Comparison of ENCODE assay signal across 8 mouse cellular contexts in the genomic region with DNA sequence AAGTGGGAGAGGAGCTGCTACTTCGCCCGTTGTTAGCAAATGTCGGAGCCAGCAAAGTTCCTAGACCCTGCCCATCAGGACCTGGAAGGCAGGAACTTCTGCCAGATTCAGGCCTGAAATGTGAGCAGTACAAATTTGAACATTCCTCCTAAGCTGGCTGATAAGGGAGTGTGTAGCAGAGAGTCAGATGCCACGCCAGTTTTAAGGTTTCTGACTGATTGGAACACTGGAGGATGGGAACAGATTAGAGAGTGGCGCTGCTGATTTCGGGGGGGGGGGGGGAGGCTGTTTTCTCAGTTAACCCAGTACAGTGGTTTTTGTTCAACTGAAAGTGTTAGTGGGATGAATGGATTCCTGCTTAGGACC. TPM values are rescaled to one million over a fixed set of nuclear protein-coding genes. Genes with fewer than 3 reads are reported as not detected.
DNase-seq lines count a peak whose midpoint lies in the region; ATAC-seq and TF ChIP-seq lines count a peak whose summit lies in the region.

No protein-coding gene starts in this region.

- DNase-seq in heart, adult 8-10 months (ENCODE audit: low spot score): no peak
- DNase-seq in MEL (ENCODE audit: low read depth, low spot score): no peak
- no peak for DNase-seq in hindbrain, embryonic 10.5 days (ENCODE audit: low spot score)
- no peak for DNase-seq in midbrain, embryonic 11.5 days (ENCODE audit: low spot score, missing footprints)
- DNase-seq in right cerebral cortex, postnatal 25 days: no peak
- no peak for DNase-seq in embryo, embryonic 9.5 days (ENCODE audit: extremely low spot score)
- no peak for DNase-seq in cerebellum, adult 18-20 months

- peak overlapping the region; percentile 78 for H3K4me3 ChIP-seq in heart, embryonic 15.5 days
- H3K4me3 ChIP-seq in MEL (ENCODE audit: control insufficient read depth in 1 of 2, insufficient read depth in 1 of 2, low read depth in 2 of 2, low read length in 2 of 2): peak overlapping the region; percentile 67 to 71
- H3K4me3 ChIP-seq in hindbrain, embryonic 10.5 days: peak overlapping the region; percentile 83
- peak overlapping the region; percentile 74 for H3K4me3 ChIP-seq in midbrain, embryonic 11.5 days (ENCODE audit: low read depth, low read length)

- TF ChIP-seq RAD21 in MEL (IDR thresholded peaks at IDR 0.05; ENCODE audit: low read depth, low read length): no peak

- TF ChIP-seq EP300 in MEL (IDR thresholded peaks at IDR 0.05; ENCODE audit: low read depth in 1 of 2, low read length in 2 of 2): peak in 1 of 2 experiments; percentile 33; a peak in 2 of 4 replicates

- peak overlapping the region; percentile 86 for H3K4me2 ChIP-seq in heart, embryonic 15.5 days
- H3K4me2 ChIP-seq in midbrain, embryonic 11.5 days: peak overlapping the region; percentile 91

- peaks cover 52% of the 10 kb centered on the region for H3K79me2 ChIP-seq in MEL (ENCODE audit: control insufficient read depth, insufficient read depth, low read length, poor library complexity)

- peak overlapping the region; percentile 98 for H3K27ac ChIP-seq in heart, embryonic 15.5 days
- H3K27ac ChIP-seq in MEL (ENCODE audit: control insufficient read depth, low read depth, low read length): peak overlapping the region; percentile 92
- H3K27ac ChIP-seq in hindbrain, embryonic 10.5 days: peak overlapping the region; percentile 92
- H3K27ac ChIP-seq in midbrain, embryonic 11.5 days (ENCODE audit: low read depth, low read length): peak overlapping the region; percentile 87; the same call in 1 of the 2 replicates

- no peaks in the 10 kb centered on the region for H3K9me3 ChIP-seq in heart, embryonic 15.5 days (replicated peaks)
- H3K9me3 ChIP-seq in MEL (replicated peaks; ENCODE audit: insufficient read depth, low read length): no peaks in the 10 kb centered on the region
- no peaks in the 10 kb centered on the region for H3K9me3 ChIP-seq in hindbrain, embryonic 10.5 days
- H3K9me3 ChIP-seq in midbrain, embryonic 11.5 days (ENCODE audit: control insufficient read depth, low read length): no peaks in the 10 kb centered on the region

- peak overlapping the region; percentile 85 for H3K9ac ChIP-seq in heart, embryonic 15.5 days
- H3K9ac ChIP-seq in MEL (ENCODE audit: control insufficient read depth, low read depth, low read length, poor library complexity, severe bottlenecking): peak overlapping the region; percentile 78
- peak overlapping the region; percentile 76 for H3K9ac ChIP-seq in midbrain, embryonic 11.5 days (ENCODE audit: low read length)

- TF ChIP-seq POLR2A in MEL (IDR thresholded peaks at IDR 0.05; ENCODE audit: control insufficient read depth in 1 of 2, insufficient read depth in 1 of 2, low read depth in 1 of 2, low read length in 2 of 2, poor library complexity in 1 of 2): no peak

- no peak for ATAC-seq in heart, embryonic 15.5 days (replicated peaks; ENCODE audit: insufficient number of reproducible peaks, insufficient read depth, low FRiP score, low read depth)
- no peak for ATAC-seq in midbrain, embryonic 11.5 days (ENCODE audit: low FRiP score)

- H3K36me3 ChIP-seq in heart, embryonic 15.5 days: no peaks in the 10 kb centered on the region
- peaks cover 0 to 44% of the 10 kb centered on the region in 2 experiments; a peak in 3 of 4 replicates for H3K36me3 ChIP-seq in MEL (ENCODE audit: control insufficient read depth in 1 of 2, insufficient read depth in 2 of 2, low read length in 2 of 2)
- H3K36me3 ChIP-seq in hindbrain, embryonic 10.5 days: peaks cover 28% of the 10 kb centered on the region
- H3K36me3 ChIP-seq in midbrain, embryonic 11.5 days (ENCODE audit: control insufficient read depth, insufficient read depth, low read length): no peaks in the 10 kb centered on the region

- TF ChIP-seq CTCF in MEL (IDR thresholded peaks at IDR 0.05 in 2 of 3, conservative IDR thresholded peaks at IDR 0.05 in 1 of 3; ENCODE audit: control insufficient read depth in 1 of 3, insufficient read depth in 1 of 3, low read depth in 2 of 3, low read length in 3 of 3, poor library complexity in 1 of 3, severe bottlenecking in 1 of 3): no peak

- no peaks in the 10 kb centered on the region for H3K27me3 ChIP-seq in heart, embryonic 15.5 days
- no peaks in the 10 kb centered on the region for H3K27me3 ChIP-seq in MEL (ENCODE audit: control insufficient read depth in 1 of 2, insufficient read depth in 2 of 2, low read length in 2 of 2)
- no peaks in the 10 kb centered on the region for H3K27me3 ChIP-seq in hindbrain, embryonic 10.5 days (ENCODE audit: insufficient read depth, poor library complexity, severe bottlenecking)
- H3K27me3 ChIP-seq in midbrain, embryonic 11.5 days (ENCODE audit: control insufficient read depth, insufficient read depth, low read length): no peaks in the 10 kb centered on the region

- WGBS in heart, embryonic 15.5 days: 0% methylated on average over 6 of the region's 6 CpGs
- 2% methylated on average over 6 of the region's 6 CpGs for WGBS in hindbrain, embryonic 10.5 days
- WGBS in midbrain, embryonic 11.5 days: 0% methylated on average over 6 of the region's 6 CpGs

- H3K4me1 ChIP-seq in heart, embryonic 15.5 days (replicated peaks): peaks cover 60% of the 10 kb centered on the region
- H3K4me1 ChIP-seq in MEL (ENCODE audit: control insufficient read depth in 1 of 2, insufficient read depth in 2 of 2, low read length in 2 of 2): peaks cover 24 to 46% of the 10 kb centered on the region in 2 experiments
- peaks cover 74% of the 10 kb centered on the region for H3K4me1 ChIP-seq in hindbrain, embryonic 10.5 days (replicated peaks)
- H3K4me1 ChIP-seq in midbrain, embryonic 11.5 days (ENCODE audit: control insufficient read depth, insufficient read depth, low read length): peaks cover 36% of the 10 kb centered on the region

TF ChIP-seq in MEL, 35 proteins besides CTCF, POLR2A, EP300 and RAD21:
- peak; percentile 53 for TF ChIP-seq ETS1 (IDR thresholded peaks at IDR 0.05; ENCODE audit: low read depth, low read length)
- TF ChIP-seq NRF1 (IDR thresholded peaks at IDR 0.05; ENCODE audit: insufficient read depth, low read depth, low read length, poor library complexity, severe bottlenecking): no peak
- peak; percentile 88 for TF ChIP-seq RCOR1 (IDR thresholded peaks at IDR 0.05; ENCODE audit: low read depth, low read length)
- 0 out of 2 replicates have a peak, but pooled peaks have one; percentile 12 for TF ChIP-seq TBP (IDR thresholded peaks at IDR 0.05; ENCODE audit: low read depth, low read length)
- TF ChIP-seq GATA1 (IDR thresholded peaks at IDR 0.05; ENCODE audit: low read depth, low read length): peak; percentile 55
- TF ChIP-seq MAX (IDR thresholded peaks at IDR 0.05; ENCODE audit: low read length): 0 out of 2 replicates have a peak, but pooled peaks have one; percentile 2
- TF ChIP-seq SIN3A (IDR thresholded peaks at IDR 0.05; ENCODE audit: low read length): peak; percentile 37; the same call in 1 of the 2 replicates
- TF ChIP-seq MYC (IDR thresholded peaks at IDR 0.05; ENCODE audit: low read depth, low read length): no peak

RNA-seq across cellular contexts. Expression of a gene that starts 8.0 kb away (rescaled TPM):
- polyA plus RNA-seq in heart, embryonic 15.5 days (2015; fragmentation: Nextera tagmentation; extraction: Ambion mirVana): 239 and 307 TPM in 2 replicates
- total RNA-seq in heart, adult 8-10 months (2022): 10 to 100 TPM; 34.1 to 43.4 (median 38.2) TPM
- total RNA-seq in MEL (2012; rRNA removed): 274 and 314 TPM in 2 replicates
- polyA plus RNA-seq in MEL (2012; ENCODE audit: insufficient read depth in 1 of 2, insufficient read length in 2 of 2, low read depth in 1 of 2, low replicate concordance in 2 of 2, missing spikeins in 1 of 2): 100 to 1,000 TPM; 205 to 273 TPM
- polyA plus RNA-seq in hindbrain, embryonic 10.5 days (2016; fragmentation: Nextera tagmentation; extraction: Ambion mirVana): 541 and 592 TPM in 2 replicates
- polyA plus RNA-seq in midbrain, embryonic 11.5 days (2014; fragmentation: Nextera tagmentation; extraction: Ambion mirVana): 499 and 533 TPM in 2 replicates

RNA-seq across cellular contexts. Expression of a gene that starts 23.5 kb away (rescaled TPM):
- 0.20 and 0.25 TPM in 2 replicates for polyA plus RNA-seq in heart, embryonic 15.5 days (2015; fragmentation: Nextera tagmentation; extraction: Ambion mirVana)
- total RNA-seq in heart, adult 8-10 months (2022): under 1 TPM; 0.06 to 0.16 (median 0.10) TPM
- 0.54 and 0.62 TPM in 2 replicates for total RNA-seq in MEL (2012; rRNA removed)
- under 1 TPM in 1 of 2 experiments, not detected in 1; 0.65 TPM for polyA plus RNA-seq in MEL (2012; ENCODE audit: insufficient read depth in 1 of 2, insufficient read length in 2 of 2, low read depth in 1 of 2, low replicate concordance in 2 of 2, missing spikeins in 1 of 2)
- 0.50 and 0.56 TPM in 2 replicates for polyA plus RNA-seq in hindbrain, embryonic 10.5 days (2016; fragmentation: Nextera tagmentation; extraction: Ambion mirVana)
- 0.57 and 0.60 TPM in 2 replicates for polyA plus RNA-seq in midbrain, embryonic 11.5 days (2014; fragmentation: Nextera tagmentation; extraction: Ambion mirVana)

RNA-seq across cellular contexts. Expression of a gene that starts 28.1 kb away (rescaled TPM):
- 120 and 126 TPM in 2 replicates for polyA plus RNA-seq in heart, embryonic 15.5 days (2015; fragmentation: Nextera tagmentation; extraction: Ambion mirVana)
- total RNA-seq in heart, adult 8-10 months (2022): 100 to 1,000 TPM; 105 to 133 (median 121) TPM
- 102 and 107 TPM in 2 replicates for total RNA-seq in MEL (2012; rRNA removed)
- polyA plus RNA-seq in MEL (2012; ENCODE audit: insufficient read depth in 1 of 2, insufficient read length in 2 of 2, low read depth in 1 of 2, low replicate concordance in 2 of 2, missing spikeins in 1 of 2): 100 to 1,000 TPM; 247 to 442 TPM
- polyA plus RNA-seq in hindbrain, embryonic 10.5 days (2016; fragmentation: Nextera tagmentation; extraction: Ambion mirVana): 199 and 208 TPM in 2 replicates
- polyA plus RNA-seq in midbrain, embryonic 11.5 days (2014; fragmentation: Nextera tagmentation; extraction: Ambion mirVana): 209 and 218 TPM in 2 replicates

RNA-seq across cellular contexts. Expression of a gene that starts 29.0 kb away (rescaled TPM):
- 129 and 134 TPM in 2 replicates for polyA plus RNA-seq in heart, embryonic 15.5 days (2015; fragmentation: Nextera tagmentation; extraction: Ambion mirVana)
- 100 to 1,000 TPM in 1 of 4 experiments, 10 to 100 TPM in 3; 91.0 to 102 (median 93.9) TPM for total RNA-seq in heart, adult 8-10 months (2022)
- 152 and 161 TPM in 2 replicates for total RNA-seq in MEL (2012; rRNA removed)
- polyA plus RNA-seq in MEL (2012; ENCODE audit: insufficient read depth in 1 of 2, insufficient read length in 2 of 2, low read depth in 1 of 2, low replicate concordance in 2 of 2, missing spikeins in 1 of 2): 100 to 1,000 TPM; 184 to 227 TPM
- 219 and 222 TPM in 2 replicates for polyA plus RNA-seq in hindbrain, embryonic 10.5 days (2016; fragmentation: Nextera tagmentation; extraction: Ambion mirVana)
- 207 and 227 TPM in 2 replicates for polyA plus RNA-seq in midbrain, embryonic 11.5 days (2014; fragmentation: Nextera tagmentation; extraction: Ambion mirVana)
